Mouse (Mus musculus): ENCODE data around the gene Dbndd2.

DNA sequence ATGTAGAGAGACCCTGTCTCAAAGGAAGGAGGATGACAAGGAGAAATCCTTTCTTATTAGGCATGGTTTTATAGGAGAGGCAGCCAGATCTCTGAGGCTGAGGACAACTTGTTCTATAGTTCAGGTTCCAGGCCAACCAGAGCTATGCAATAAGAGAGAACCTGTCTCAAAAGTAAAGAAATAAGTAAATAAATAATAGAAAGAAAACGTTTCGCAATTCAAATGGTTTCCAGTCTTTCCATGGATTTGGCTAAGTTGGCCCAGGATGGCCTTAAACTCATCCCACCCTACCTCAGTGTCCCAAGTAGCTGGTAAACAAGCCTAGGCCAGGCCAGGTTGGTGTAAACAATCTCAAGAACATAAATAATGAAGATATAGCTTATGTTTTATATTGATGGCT, 41.2 kb upstream of the Dbndd2 start:
- no peak for TF ChIP-seq CTCF (IDR thresholded peaks at IDR 0.05 in 2 of 3, conservative IDR thresholded peaks at IDR 0.05 in 1 of 3; ENCODE audit: control insufficient read depth in 1 of 3, insufficient read depth in 1 of 3, low read depth in 2 of 3, low read length in 3 of 3, poor library complexity in 1 of 3, severe bottlenecking in 1 of 3)
- TF ChIP-seq POLR2AphosphoS2 (IDR thresholded peaks at IDR 0.05; ENCODE audit: low read length), result no peak
- TF ChIP-seq TCF12 (IDR thresholded peaks at IDR 0.05; ENCODE audit: low read depth, low read length), result no peak
- TF ChIP-seq TAL1 (IDR thresholded peaks at IDR 0.05; ENCODE audit: low read length), result no peak
- no peak for TF ChIP-seq EP300 (IDR thresholded peaks at IDR 0.05; ENCODE audit: low read depth in 1 of 2, low read length in 2 of 2)
- no peak for TF ChIP-seq POLR2A (IDR thresholded peaks at IDR 0.05; ENCODE audit: control insufficient read depth in 1 of 2, insufficient read depth in 1 of 2, low read depth in 1 of 2, low read length in 2 of 2, poor library complexity in 1 of 2)
- no peak for TF ChIP-seq JUND (IDR thresholded peaks at IDR 0.05; ENCODE audit: low read depth, low read length)
- TF ChIP-seq MYC (IDR thresholded peaks at IDR 0.05; ENCODE audit: low read depth, low read length), result no peak
- TF ChIP-seq UBTF (IDR thresholded peaks at IDR 0.05; ENCODE audit: borderline replicate concordance, insufficient read depth, low read depth, low read length), result no peak
- TF ChIP-seq CHD2 (IDR thresholded peaks at IDR 0.05; ENCODE audit: low read length), result no peak
- TF ChIP-seq TBP (IDR thresholded peaks at IDR 0.05; ENCODE audit: low read depth, low read length), result no peak
- no peak for TF ChIP-seq NELFE (IDR thresholded peaks at IDR 0.05; ENCODE audit: low read depth, low read length)
